Mouse (Mus musculus) midbrain, embryonic 14.5 days (tissue): ENCODE results near the gene Dnajb3. TPM values are rescaled to one million over a fixed set of nuclear protein-coding genes. Genes with fewer than 3 reads are reported as not detected.

Experiments used
- ATAC-seq: fragments of 200-750 bp; cut with Nextera tagmentation; 2 replicates; pipeline ENCODE4 v1.8.0; 2017; ENCODE audit warnings: moderate number of reproducible peaks, moderate library complexity; ENCODE audit not compliant: low FRiP score, low TSS enrichment
- DNase-seq: peaks from one replicate; pipeline ENCODE4 v3.0.0-alpha.2; 2015
- H3K27ac ChIP-seq: fragments of 300-500 bp; sonication (generic); replicated peaks from 2 replicates; pipeline ENCODE4 v1.5.1; 2014; ENCODE audit warnings: mild to moderate bottlenecking, low read depth, low read length, moderate library complexity
- H3K27me3 ChIP-seq: fragments of 300-500 bp; sonication (generic); 2 replicates; pipeline ENCODE4 v1.6.1; 2014; ENCODE audit warnings: low read length, control low read depth, mixed read lengths; ENCODE audit not compliant: control insufficient read depth, insufficient read depth
- H3K36me3 ChIP-seq: fragments of 300-500 bp; sonication (generic); 2 replicates; pipeline ENCODE4 v1.6.1; 2014; ENCODE audit warnings: low read length, control low read depth; ENCODE audit not compliant: control insufficient read depth, insufficient read depth
- H3K4me1 ChIP-seq: fragments of 300-500 bp; sonication (generic); 2 replicates; pipeline ENCODE4 v1.6.1; 2014; ENCODE audit warnings: mild to moderate bottlenecking, antibody characterized with exemption, low read length, control low read depth; ENCODE audit not compliant: control insufficient read depth, insufficient read depth
- H3K4me2 ChIP-seq: fragments of 300-500 bp; sonication (generic); 2 replicates; pipeline ENCODE4 v1.6.1; 2014; ENCODE audit warnings: mild to moderate bottlenecking, low read length, moderate library complexity
- H3K4me3 ChIP-seq: fragments of 300-500 bp; sonication (generic); replicated peaks from 2 replicates; pipeline ENCODE4 v1.5.1; 2014; ENCODE audit warnings: low read depth, low read length
- H3K9ac ChIP-seq: fragments of 300-500 bp; sonication (generic); replicated peaks from 2 replicates; pipeline ENCODE4 v1.6.1; 2014; ENCODE audit warnings: mild to moderate bottlenecking, low read length, moderate library complexity
- H3K9me3 ChIP-seq: fragments of 300-500 bp; sonication (generic); 2 replicates; pipeline ENCODE4 v1.6.1; 2016; ENCODE audit warnings: low read length, control low read depth, mixed read lengths; ENCODE audit not compliant: control insufficient read depth
- WGBS: fragments of 180-500 bp; shearing (Covaris S2); extraction: QIAGEN DNeasy Blood & Tissue Kit; methylation state at CpG from one replicate; pipeline ENCODE4 v1.1.7; 2014; 5-methylcytosine and 5-hydroxymethylcytosine counted together
- polyA plus RNA-seq: library from polyadenylated mRNA; unstranded; fragments of >200 nt; fragmentation: Nextera tagmentation; extraction: Ambion mirVana; gene quantifications from 2 replicates; pipeline ENCODE4 v1.2.1, GENCODE M21; 2014

Dnajb3 gene
- polyA plus RNA-seq, 1 experiment from 2014 or later, result 14.2 TPM

- no peak overlapping the region for H3K4me2 ChIP-seq
- no peaks in the 10 kb centered on the region for H3K36me3 ChIP-seq
- H3K4me3 ChIP-seq, result no peak overlapping the region
- peaks cover 31% of the 10 kb centered on the region for H3K9me3 ChIP-seq
- no peak overlapping the region for H3K27ac ChIP-seq
- no peaks in the 10 kb centered on the region for H3K4me1 ChIP-seq
- ATAC-seq (no peak), DNase-seq (no peak)
- no peaks in the 10 kb centered on the region for H3K27me3 ChIP-seq
- no peak overlapping the region for H3K9ac ChIP-seq
Measured at GRCm38 (mm10) chr1:88220336-88220735, 14.8 kb upstream of the Dnajb3 start.

GRCm38 (mm10) chr1:88219054-88219453 lies 13.5 kb upstream of the Dnajb3 start:
- Histone ChIP-seq H3K4me2 (no peak overlapping the region), H3K9me3 (peaks cover 41% of the 10 kb centered on the region), H3K27me3 (no peaks in the 10 kb centered on the region), H3K4me3 (no peak overlapping the region), H3K4me1 (no peaks in the 10 kb centered on the region), H3K9ac (no peak overlapping the region), H3K27ac (no peak overlapping the region), H3K36me3 (no peaks in the 10 kb centered on the region)
- WGBS, result 15% methylated on average over 1 of the region's 1 CpGs
- ATAC-seq, result no peak
- no peak for DNase-seq

- Histone ChIP-seq H3K4me3 (no peak overlapping the region), H3K9me3 (peaks cover 46% of the 10 kb centered on the region), H3K4me2 (no peak overlapping the region), H3K27me3 (no peaks in the 10 kb centered on the region), H3K36me3 (no peaks in the 10 kb centered on the region), H3K4me1 (no peaks in the 10 kb centered on the region), H3K27ac (no peak overlapping the region), H3K9ac (no peak overlapping the region)
- DNase-seq (no peak), ATAC-seq (no peak)
- WGBS, result 48% methylated on average over 4 of the region's 4 CpGs
Measured at GRCm38 (mm10) chr1:88218591-88218990, 13.0 kb upstream of the Dnajb3 start.

- 75% methylated on average over 9 of the region's 9 CpGs for WGBS
- Histone ChIP-seq H3K27me3 (no peaks in the 10 kb centered on the region), H3K4me1 (no peaks in the 10 kb centered on the region), H3K4me2 (no peak overlapping the region), H3K36me3 (no peaks in the 10 kb centered on the region), H3K4me3 (no peak overlapping the region), H3K9me3 (peaks cover 51% of the 10 kb centered on the region), H3K9ac (no peak overlapping the region), H3K27ac (no peak overlapping the region)
- DNase-seq, result peak; percentile 1
- ATAC-seq, result no peak
Measured at GRCm38 (mm10) chr1:88218051-88218450, 12.5 kb upstream of the Dnajb3 start.

GRCm38 (mm10) chr1:88217576-88217975 lies 12.0 kb upstream of the Dnajb3 start:
- WGBS, result 42% methylated on average over 3 of the region's 3 CpGs
- Histone ChIP-seq H3K9ac (no peak overlapping the region), H3K36me3 (no peaks in the 10 kb centered on the region), H3K27me3 (no peaks in the 10 kb centered on the region), H3K4me1 (no peaks in the 10 kb centered on the region), H3K4me3 (no peak overlapping the region), H3K27ac (no peak overlapping the region), H3K9me3 (peaks cover 54% of the 10 kb centered on the region), H3K4me2 (no peak overlapping the region)
- DNase-seq (peak; percentile 5), ATAC-seq (no peak)

- H3K27ac ChIP-seq, result no peak overlapping the region
- ATAC-seq, result no peak
- peak; percentile 1 for DNase-seq
- H3K27me3 ChIP-seq, result no peaks in the 10 kb centered on the region
- no peak overlapping the region for H3K4me3 ChIP-seq
- no peak overlapping the region for H3K9ac ChIP-seq
- WGBS, result 60% methylated on average over 2 of the region's 2 CpGs
- no peaks in the 10 kb centered on the region for H3K36me3 ChIP-seq
- H3K4me2 ChIP-seq, result no peak overlapping the region
- H3K4me1 ChIP-seq, result no peaks in the 10 kb centered on the region
- H3K9me3 ChIP-seq, result peaks cover 56% of the 10 kb centered on the region
Measured at GRCm38 (mm10) chr1:88217144-88217543, 11.6 kb upstream of the Dnajb3 start.

- DNase-seq (no peak), ATAC-seq (no peak)
- H3K36me3 ChIP-seq, result no peaks in the 10 kb centered on the region
- H3K27me3 ChIP-seq, result no peaks in the 10 kb centered on the region
- H3K4me3 ChIP-seq, result no peak overlapping the region
- peaks cover 58% of the 10 kb centered on the region for H3K9me3 ChIP-seq
- no peak overlapping the region for H3K9ac ChIP-seq
- 58% methylated on average over 2 of the region's 2 CpGs for WGBS
- no peak overlapping the region for H3K27ac ChIP-seq
- no peak overlapping the region for H3K4me2 ChIP-seq
- no peaks in the 10 kb centered on the region for H3K4me1 ChIP-seq
Measured at GRCm38 (mm10) chr1:88216551-88216950, 11.0 kb upstream of the Dnajb3 start.

GRCm38 (mm10) chr1:88215466-88216380 lies 10.1 kb upstream of the Dnajb3 start:
- Histone ChIP-seq H3K36me3 (no peaks in the 10 kb centered on the region), H3K9me3 (peaks cover 62% of the 10 kb centered on the region), H3K27ac (no peak overlapping the region), H3K27me3 (no peaks in the 10 kb centered on the region), H3K4me2 (no peak overlapping the region), H3K9ac (no peak overlapping the region), H3K4me1 (no peaks in the 10 kb centered on the region), H3K4me3 (no peak overlapping the region)
- 70% methylated on average over 10 of the region's 10 CpGs for WGBS
- DNase-seq (peak; percentile 7), ATAC-seq (no peak)

GRCm38 (mm10) chr1:88214462-88214952 lies 8.9 kb upstream of the Dnajb3 start:
- ATAC-seq, result 0 out of 2 replicates have a peak, but pooled peaks have one; percentile 7
- peaks cover 62% of the 10 kb centered on the region for H3K9me3 ChIP-seq
- H3K36me3 ChIP-seq, result no peaks in the 10 kb centered on the region
- H3K27me3 ChIP-seq, result no peaks in the 10 kb centered on the region
- no peak overlapping the region for H3K4me3 ChIP-seq
- DNase-seq, result peak; percentile 0
- H3K9ac ChIP-seq, result no peak overlapping the region
- H3K27ac ChIP-seq, result no peak overlapping the region
- no peak overlapping the region for H3K4me2 ChIP-seq
- 80% methylated on average over 2 of the region's 2 CpGs for WGBS
- H3K4me1 ChIP-seq, result no peaks in the 10 kb centered on the region
